Mouse (Mus musculus) ES-Bruce4 (cell line): ENCODE results near the gene Tbc1d8. TPM values are rescaled to one million over a fixed set of nuclear protein-coding genes. Genes with fewer than 3 reads are reported as not detected.

Experiments used
- H3K27ac ChIP-seq: 2 replicates; pipeline ENCODE4 v1.5.1; 2012; ENCODE audit warnings: low read length, inconsistent platforms; ENCODE audit not compliant: insufficient read depth
- H3K27me3 ChIP-seq: 2 replicates; pipeline ENCODE4 v1.6.1; 2012; ENCODE audit warnings: mild to moderate bottlenecking, low read length, inconsistent platforms; ENCODE audit not compliant: control insufficient read depth, poor library complexity, insufficient read depth, severe bottlenecking
- H3K36me3 ChIP-seq: 2 replicates; pipeline ENCODE4 v1.6.1; 2012; ENCODE audit warnings: inconsistent platforms, mild to moderate bottlenecking, low read length, moderate library complexity; ENCODE audit not compliant: control insufficient read depth, poor library complexity, insufficient read depth, severe bottlenecking
- H3K4me1 ChIP-seq: one replicate; pipeline ENCODE4 v1.8.1; 2011; ENCODE audit warnings: low read length; ENCODE audit not compliant: control insufficient read depth, insufficient read depth
- H3K4me3 ChIP-seq: 2 replicates; pipeline ENCODE4 v1.5.1; 2011; ENCODE audit warnings: low read depth, mild to moderate bottlenecking, low read length
- H3K9ac ChIP-seq: 2 replicates; pipeline ENCODE4 v1.6.1; 2012; ENCODE audit warnings: low read depth, mild to moderate bottlenecking, inconsistent platforms; ENCODE audit not compliant: poor library complexity, severe bottlenecking
- H3K9me3 ChIP-seq: replicated peaks from 2 replicates; pipeline ENCODE4 v1.6.1; 2012; ENCODE audit warnings: mild to moderate bottlenecking, low read length, inconsistent platforms; ENCODE audit not compliant: control insufficient read depth, poor library complexity, insufficient read depth, severe bottlenecking
- CTCF ChIP-seq: IDR thresholded peaks from one replicate; pipeline ENCODE4 v1.8.1; 2011; ENCODE audit warnings: low read depth, low read length
- EP300 ChIP-seq: IDR thresholded peaks from 2 replicates; pipeline ENCODE4 v1.6.1; 2011; ENCODE audit warnings: low read depth, low read length; ENCODE audit not compliant: insufficient read depth
- POLR2A ChIP-seq: IDR thresholded peaks from one replicate; pipeline ENCODE4 v1.8.1; 2011; ENCODE audit warnings: low read length; ENCODE audit not compliant: insufficient read depth
- polyA plus RNA-seq: library from polyadenylated mRNA; stranded (reverse); fragments of >200 nt; gene quantifications from 2 replicates; pipeline ENCODE4 v1.2.4, GENCODE M21; 2011; ENCODE audit warnings: low read depth; ENCODE audit not compliant: missing spikeins, insufficient read depth, insufficient read length

Gene Tbc1d8
- polyA plus RNA-seq, 1 experiment = 35.2 TPM

GRCm38 (mm10) chr1:39338831-39339230, 139.7 kb downstream of the Tbc1d8 start:
- no peak for TF ChIP-seq POLR2A
- no peaks in the 10 kb centered on the region for H3K4me1 ChIP-seq
- no peak overlapping the region for H3K9ac ChIP-seq
- H3K4me3 ChIP-seq = no peak overlapping the region
- no peak overlapping the region for H3K27ac ChIP-seq
- H3K36me3 ChIP-seq = no peaks in the 10 kb centered on the region
- H3K27me3 ChIP-seq = no peaks in the 10 kb centered on the region
- no peaks in the 10 kb centered on the region for H3K9me3 ChIP-seq

GRCm38 (mm10) chr1:39336788-39337187, 141.8 kb downstream of the Tbc1d8 start:
- H3K4me1 ChIP-seq = no peaks in the 10 kb centered on the region
- H3K27me3 ChIP-seq = no peaks in the 10 kb centered on the region
- H3K9me3 ChIP-seq = no peaks in the 10 kb centered on the region
- no peak overlapping the region for H3K4me3 ChIP-seq
- H3K36me3 ChIP-seq = no peaks in the 10 kb centered on the region
- no peak overlapping the region for H3K27ac ChIP-seq
- H3K9ac ChIP-seq = no peak overlapping the region
- TF ChIP-seq CTCF (no peak), EP300 (no peak), POLR2A (no peak)

- Histone ChIP-seq H3K9me3 (no peaks in the 10 kb centered on the region), H3K27ac (no peak overlapping the region), H3K27me3 (no peaks in the 10 kb centered on the region), H3K4me3 (no peak overlapping the region), H3K9ac (no peak overlapping the region), H3K36me3 (no peaks in the 10 kb centered on the region), H3K4me1 (no peaks in the 10 kb centered on the region)
- TF ChIP-seq POLR2A = no peak
- no peak for TF ChIP-seq CTCF
- TF ChIP-seq EP300 = no peak
Observed at GRCm38 (mm10) chr1:39335561-39336196, 142.9 kb downstream of the Tbc1d8 start.

GRCm38 (mm10) chr1:39332456-39332855, 146.1 kb downstream of the Tbc1d8 start:
- Histone ChIP-seq H3K4me3 (no peak overlapping the region), H3K36me3 (no peaks in the 10 kb centered on the region), H3K27me3 (no peaks in the 10 kb centered on the region), H3K9ac (no peak overlapping the region), H3K9me3 (no peaks in the 10 kb centered on the region), H3K27ac (no peak overlapping the region), H3K4me1 (no peaks in the 10 kb centered on the region)
- TF ChIP-seq EP300 = no peak
- TF ChIP-seq POLR2A = no peak
- no peak for TF ChIP-seq CTCF

DNA sequence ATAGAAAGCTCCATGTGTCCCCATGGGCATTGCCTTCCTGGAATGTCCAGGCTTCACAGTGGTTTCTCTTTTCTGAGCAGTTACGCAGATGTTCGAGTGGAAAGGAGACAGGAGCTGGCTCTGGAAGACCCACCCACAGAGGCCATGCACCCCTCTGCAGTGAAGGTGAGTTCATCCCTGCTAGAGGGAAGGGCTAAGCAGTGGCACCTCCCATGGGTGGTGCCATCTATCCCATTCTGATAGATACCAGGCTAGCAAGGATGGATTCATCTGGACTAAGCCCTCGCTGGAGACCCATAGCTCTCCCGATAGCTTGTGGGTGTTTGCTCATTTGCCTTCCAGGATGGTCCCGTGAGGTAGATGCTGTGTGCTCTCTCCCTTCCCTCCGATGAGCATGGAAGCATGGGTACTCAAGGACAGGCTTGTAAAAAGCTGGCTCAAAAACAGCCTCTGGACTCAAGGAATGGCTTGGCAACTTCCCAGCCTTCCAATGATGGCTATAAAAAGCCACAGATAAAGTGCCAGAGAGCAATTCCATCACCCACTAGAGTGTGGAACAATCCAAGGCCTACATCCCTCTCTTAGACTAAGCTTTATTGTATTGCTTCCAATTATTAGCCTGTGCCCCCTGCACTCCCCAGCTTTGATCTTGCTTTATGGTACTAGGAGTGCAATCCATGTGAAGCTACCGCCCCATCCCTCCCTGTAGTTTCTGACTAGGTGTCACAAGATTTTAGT, 147.5 kb downstream of the Tbc1d8 start:
- H3K27me3 ChIP-seq = no peaks in the 10 kb centered on the region
- no peak overlapping the region for H3K27ac ChIP-seq
- H3K4me3 ChIP-seq = no peak overlapping the region
- no peak overlapping the region for H3K9ac ChIP-seq
- H3K9me3 ChIP-seq = no peaks in the 10 kb centered on the region
- TF ChIP-seq CTCF = no peak
- no peaks in the 10 kb centered on the region for H3K4me1 ChIP-seq
- H3K36me3 ChIP-seq = no peaks in the 10 kb centered on the region

DNA sequence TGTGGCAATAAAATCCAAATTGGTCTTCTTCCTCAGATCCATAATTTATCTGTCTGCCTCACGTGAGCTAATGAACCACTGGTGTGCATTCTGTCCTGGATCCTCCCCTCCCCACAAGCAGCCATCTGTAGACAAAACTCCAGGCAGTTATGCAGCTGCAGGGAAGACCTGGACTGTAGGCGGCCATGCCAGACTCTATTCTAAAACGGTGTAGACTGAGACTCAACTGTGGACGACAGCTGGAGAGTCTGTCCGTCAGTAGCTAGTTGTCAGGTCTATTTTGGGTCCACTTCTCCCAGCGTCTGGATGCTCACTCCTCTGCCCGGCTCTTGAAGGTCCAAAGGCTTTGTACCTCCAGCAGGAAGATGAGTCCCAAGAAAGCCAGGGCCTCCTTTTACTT, 151.0 kb downstream of the Tbc1d8 start:
- Histone ChIP-seq H3K27ac (no peak overlapping the region), H3K4me3 (no peak overlapping the region), H3K9ac (no peak overlapping the region), H3K9me3 (no peaks in the 10 kb centered on the region), H3K27me3 (no peaks in the 10 kb centered on the region), H3K36me3 (no peaks in the 10 kb centered on the region), H3K4me1 (no peaks in the 10 kb centered on the region)
- TF ChIP-seq CTCF (no peak), EP300 (no peak)
